Mouse (Mus musculus): Measurements from ENCODE around the gene Pikfyve.

Pikfyve gene

DNA sequence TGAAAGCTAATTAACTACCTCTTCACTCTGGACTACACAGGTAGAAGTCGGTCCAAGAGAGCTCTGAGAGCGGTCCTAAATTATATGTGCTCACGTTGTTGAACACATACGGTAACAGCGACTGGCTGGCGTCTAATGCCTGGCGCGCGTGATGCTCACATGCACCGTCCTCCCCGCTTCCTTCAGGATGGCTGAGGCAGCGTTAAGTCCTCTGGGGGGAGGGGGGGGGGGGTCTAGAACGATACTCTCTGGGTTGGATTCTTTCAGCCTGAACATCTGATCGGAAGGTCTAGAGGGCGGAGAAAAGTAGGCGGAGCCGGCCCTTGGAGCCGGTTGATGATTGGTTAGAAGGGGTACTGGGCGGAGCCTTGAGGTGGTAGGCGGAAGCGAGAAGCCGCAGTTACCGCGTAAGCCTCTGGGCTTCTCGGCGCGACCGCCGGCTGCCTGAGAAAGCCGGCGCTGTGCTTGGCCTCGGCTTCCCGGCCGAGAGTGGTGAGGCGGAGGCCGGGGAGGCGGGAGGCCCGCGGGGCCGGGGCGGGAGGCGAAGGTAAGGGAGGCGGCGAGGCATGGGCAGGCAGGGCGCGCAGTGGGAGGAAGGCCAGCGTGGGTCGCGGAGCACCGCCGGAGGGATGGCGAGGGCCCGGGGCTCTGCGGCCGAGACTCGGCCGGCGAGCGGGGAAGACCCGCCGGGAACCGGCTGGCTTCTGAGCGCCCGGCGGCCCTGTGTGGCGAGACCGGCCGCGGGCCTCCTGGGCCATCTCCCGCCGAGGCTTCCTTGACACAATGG lies at the start of gene Pikfyve, which contains the start of gene Idh1:
Gene Pikfyve, plus strand, starts transcription at position 397 of the 787 bp plus-strand sequence.
Gene Idh1, minus strand, starts transcription at position 214 of the 787 bp plus-strand sequence.
- peak; percentile 97 for DNase-seq

DNA sequence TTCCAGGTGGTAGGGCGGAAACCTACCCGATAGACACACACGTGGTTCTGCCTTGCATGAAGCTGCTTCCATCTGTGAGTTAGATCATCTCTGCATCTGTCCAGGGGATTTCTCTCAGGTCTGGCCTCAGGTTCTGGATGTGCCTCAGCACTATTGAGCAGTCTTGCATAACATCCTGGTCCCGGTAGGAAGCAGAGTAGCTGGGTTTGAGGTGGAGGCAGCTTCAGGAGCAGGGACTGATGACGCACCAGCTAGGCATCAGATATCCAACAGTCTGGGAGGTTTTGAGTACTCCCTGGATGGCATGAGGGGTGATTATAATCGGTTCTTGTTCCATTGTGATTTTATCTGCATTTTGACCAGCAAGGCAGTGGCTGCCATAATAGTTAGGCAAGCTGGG lies 48.9 kb upstream of the Pikfyve start:
- no peak for DNase-seq

DNA sequence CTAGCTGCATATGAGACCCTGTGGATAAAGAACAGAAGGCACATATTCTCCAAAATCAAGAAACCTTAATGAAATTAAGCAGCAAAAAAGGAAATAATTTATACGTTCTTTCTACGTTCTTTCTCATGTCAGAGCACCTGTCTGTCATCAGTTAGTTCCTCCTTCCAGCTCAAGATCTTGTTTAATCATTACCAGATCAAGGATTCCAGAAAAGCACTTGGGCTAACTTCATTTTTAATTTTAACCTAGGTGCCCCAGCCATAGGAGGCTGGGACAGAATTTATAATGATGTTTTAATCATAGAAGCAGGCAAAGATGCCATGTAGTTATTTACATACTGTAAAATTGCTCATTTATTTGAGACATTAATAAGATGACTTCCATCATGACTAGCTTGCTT lies 41.7 kb upstream of the Pikfyve start:
- no peak for DNase-seq

DNA sequence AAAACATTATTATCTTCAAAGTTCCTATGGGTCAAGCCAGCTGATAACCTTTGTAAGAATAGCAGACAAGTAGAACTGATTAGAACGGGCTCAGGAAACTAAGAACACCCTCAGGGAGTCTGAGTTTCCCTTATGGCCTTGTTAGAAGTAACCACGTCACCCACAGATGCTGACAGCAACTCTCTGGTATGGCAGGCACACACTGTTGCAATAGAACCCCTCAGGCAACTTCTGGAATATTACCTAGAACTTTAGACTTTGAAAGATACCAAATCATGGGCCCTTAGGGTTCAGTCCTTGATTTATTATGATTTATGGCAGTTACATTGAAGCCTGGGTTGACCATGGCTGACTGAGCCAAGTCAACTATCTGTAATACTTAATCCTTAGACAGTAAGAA lies 39.9 kb upstream of the Pikfyve start:
- DNase-seq: no peak

DNA sequence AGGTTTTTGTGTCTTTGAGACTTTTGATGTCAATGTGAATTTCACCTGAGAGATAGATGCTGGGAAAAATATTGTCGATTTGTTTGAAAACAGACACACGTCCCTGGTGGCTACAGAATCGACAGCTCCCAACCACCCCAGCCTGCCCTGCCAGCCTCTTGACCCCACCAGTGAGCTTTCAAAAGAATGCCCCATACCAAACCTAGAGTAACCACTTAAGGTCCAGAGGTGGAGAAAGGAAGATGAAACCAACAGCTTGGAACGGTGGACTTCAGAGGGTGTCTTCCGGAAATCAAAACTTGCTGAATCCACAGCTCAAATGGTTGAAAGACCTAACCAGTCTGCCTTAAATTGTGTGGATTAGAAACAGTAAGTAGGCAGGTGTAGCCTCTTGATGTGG lies 39.2 kb upstream of the Pikfyve start:
- no peak for DNase-seq

DNA sequence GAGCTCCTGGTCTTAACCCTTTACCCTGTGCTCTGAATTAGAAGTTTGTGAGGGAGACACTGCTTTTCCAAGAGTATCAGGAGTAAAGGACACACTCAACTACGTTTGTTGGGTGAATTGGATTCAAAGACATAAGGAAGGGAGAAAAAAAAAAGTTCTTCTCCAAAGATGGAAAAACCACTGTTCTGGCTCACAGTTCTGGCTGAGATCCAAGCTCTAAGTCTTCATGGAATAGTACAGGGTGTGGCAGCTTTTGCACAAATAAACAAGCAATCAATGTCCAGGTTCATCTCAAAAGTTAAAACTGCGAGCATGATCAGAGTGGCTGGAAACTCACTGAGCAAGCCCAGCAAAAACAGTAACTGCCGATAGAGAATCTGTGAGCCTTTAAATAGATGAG lies 38.5 kb upstream of the Pikfyve start:
- DNase-seq: no peak

DNA sequence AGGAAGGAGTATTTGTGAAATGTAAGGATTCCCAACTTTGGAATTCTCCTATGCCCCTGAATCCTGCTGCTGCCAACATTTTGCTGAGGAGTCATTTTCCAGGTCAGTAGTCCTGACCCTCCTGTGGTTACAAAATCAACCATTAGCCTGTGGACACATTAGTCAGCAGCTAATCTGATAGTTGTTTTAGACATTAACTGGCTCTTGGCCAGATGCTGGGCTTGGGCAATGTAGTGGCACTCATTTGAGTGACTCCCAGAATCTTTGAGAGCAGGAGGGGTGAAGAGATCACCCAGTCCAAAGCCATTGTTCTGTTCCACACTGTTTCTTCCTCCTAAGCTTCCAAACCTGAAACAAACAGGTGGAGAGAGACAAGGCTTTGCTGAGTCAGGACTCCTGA lies 31.7 kb upstream of the Pikfyve start:
- peak; percentile 35 for DNase-seq

DNA sequence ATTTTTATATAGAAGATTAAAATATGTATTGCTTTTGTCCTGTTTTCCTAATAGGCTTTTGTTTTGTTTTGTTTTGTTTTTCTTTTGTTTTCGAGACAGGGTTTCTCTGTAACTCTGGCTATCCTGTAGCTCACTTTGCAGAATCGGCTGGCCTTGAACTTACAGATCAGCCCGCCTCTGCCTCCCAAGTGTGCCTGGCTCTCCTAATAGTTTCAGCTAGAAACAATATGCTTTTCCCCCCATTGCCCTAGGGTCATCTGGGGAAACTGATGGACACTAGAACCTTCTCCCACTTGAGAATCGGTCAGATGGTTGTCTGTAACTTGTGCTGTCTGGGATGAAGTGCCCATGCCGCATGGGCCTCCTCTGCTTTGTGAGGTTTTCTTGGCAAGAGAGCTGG lies 30.4 kb upstream of the Pikfyve start:
- no peak for DNase-seq

DNA sequence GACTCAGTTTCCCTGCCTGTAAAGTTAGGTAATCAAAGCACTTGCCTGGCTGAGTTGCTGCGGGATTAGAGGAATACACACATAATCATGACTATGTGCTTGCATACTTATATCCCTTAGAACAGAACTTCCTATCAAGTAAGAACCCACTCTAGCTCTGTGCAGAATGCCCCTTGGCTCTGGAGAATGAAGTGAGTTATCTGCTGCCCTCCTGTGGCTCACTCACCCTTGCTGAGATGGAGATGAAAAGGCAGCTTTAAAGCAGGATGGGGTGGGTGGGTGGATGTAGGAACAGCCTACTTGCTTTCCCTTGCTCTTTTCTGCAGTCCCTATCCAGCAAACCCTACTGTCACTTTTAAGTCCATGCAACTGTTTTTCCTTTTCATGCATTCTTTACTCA lies 24.3 kb upstream of the Pikfyve start:
- no peak for DNase-seq

DNA sequence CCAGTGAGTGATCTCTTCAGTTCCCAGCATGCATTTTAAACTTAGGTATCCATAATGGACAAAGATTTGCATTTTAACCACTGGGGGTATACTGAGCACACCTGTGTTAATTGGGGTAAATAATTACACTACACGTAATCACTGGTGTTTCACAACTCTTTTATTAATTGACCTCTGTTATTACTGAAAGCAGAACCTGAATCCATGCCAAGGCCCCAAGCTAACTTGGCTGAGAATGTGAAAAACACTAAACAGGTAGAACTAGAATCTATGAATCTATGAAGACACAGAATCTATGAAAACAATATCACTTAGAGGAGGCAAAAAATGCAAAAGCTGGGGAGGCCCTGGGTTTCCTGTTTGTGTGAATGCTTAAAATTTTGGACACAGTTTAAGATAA lies 19.0 kb upstream of the Pikfyve start:
- DNase-seq: no peak

DNA sequence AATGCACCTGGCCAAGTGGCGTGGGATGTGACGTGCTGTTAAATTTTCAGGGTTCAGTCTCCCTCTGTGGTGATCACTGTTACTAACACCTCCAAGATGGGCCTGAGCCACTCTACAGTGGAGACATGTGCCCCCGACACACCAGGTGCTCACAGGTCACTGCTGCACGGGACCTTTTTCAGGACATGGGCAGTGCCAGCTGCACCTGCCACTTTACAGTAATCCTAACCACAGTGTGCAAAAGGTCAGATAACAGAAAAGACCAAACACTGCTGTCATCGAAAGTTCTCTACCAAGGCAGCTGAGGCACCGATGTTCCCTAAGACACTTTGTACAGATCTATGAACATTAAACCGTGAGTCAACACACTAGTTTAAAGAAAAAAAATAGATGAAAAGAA lies 16.9 kb upstream of the Pikfyve start:
- no peak for DNase-seq

DNA sequence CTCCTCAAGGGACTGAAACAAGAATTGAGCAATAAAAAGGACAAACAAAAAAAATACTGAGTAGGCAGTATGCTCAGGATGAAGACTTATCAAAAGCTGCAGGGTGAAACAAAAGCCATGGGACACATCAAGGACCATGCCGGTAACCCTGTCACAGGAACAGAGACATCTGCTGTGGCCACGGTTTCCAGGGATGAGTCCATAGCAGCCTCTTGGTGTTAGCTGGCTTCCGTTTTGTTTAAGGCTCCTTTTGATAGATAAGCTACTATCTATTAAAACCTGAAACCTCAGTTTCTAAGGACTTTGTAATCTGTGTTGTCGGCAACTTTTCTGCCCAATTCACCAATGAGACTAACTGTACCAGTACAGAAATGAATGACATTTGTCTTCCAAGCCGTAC lies 16.5 kb upstream of the Pikfyve start:
- DNase-seq: no peak

DNA sequence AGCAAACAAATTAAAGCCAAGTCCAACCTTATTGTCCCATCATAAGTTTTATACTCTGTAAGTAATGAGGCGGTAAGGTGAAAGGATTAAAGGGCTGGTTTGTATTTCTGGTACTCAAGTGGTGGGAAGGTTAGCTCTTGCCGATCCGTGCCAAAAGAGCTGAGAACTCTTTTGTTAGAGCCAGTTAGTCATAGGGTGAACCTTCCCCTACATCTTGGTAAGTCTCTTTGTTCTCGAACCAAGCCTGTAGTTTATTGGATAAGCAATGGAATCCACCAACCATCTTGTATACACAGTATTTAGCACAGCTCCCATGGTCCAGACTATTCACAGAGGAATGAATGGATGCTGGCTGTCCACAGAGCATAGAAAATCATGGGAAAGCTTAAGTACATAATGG lies 14.9 kb upstream of the Pikfyve start:
- no peak for DNase-seq

DNA sequence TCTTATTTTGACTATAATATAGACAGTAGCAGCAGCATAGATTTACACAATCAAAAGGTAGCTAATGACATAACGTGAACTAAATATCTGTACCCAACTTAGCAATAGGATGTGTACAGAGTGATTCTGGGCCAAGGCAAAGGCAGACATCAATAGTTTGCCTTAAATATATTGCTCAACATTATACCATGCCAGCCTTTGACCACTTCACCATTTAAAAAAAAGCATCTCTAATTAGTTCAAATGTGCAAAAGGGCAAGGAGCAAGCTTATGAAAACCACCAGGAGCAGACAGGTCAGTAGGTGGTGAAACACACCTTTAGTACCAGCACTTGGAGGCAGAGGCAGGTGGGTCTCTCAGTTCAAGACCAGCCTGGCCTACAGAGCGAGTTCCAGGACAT lies 12.8 kb upstream of the Pikfyve start:
- DNase-seq: no peak

DNA sequence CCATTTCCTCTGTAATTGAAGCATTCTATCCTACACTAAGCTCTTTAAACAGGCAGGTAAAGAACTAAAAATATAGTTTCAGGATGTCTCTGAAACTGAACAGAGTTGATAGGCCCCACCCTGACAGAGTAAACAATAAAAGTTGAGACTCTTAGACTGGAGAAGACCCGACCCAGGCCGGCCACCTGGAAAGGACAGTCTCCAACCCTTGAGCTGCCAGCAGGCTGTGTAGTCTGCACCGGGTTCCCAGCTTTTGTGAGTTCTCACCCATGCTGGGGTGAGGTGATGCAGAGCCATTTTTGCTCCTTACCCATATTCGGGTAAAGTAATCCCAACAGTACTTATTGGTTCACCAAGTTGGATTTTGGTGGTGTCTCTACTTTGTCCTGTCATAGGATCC lies 10.3 kb upstream of the Pikfyve start:
- no peak for DNase-seq

DNA sequence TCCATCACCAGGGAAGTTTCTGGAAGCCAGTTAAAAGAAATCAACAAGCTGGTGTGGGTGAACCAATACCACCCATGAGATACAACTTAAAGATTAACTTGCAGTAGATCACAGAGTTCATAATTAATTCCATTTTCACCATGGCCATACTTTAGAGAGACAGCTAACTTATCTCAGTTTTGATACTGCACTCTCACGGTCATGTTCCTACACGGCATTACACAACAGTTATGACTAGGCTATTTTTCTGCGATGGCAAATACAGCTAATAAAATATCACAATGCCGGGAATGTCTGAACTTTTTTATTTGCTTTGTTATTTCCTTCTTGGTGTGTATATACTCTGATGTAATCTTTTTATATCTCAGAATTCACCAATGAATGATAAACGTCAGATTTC lies 9.6 kb upstream of the Pikfyve start:
- no peak for DNase-seq

DNA sequence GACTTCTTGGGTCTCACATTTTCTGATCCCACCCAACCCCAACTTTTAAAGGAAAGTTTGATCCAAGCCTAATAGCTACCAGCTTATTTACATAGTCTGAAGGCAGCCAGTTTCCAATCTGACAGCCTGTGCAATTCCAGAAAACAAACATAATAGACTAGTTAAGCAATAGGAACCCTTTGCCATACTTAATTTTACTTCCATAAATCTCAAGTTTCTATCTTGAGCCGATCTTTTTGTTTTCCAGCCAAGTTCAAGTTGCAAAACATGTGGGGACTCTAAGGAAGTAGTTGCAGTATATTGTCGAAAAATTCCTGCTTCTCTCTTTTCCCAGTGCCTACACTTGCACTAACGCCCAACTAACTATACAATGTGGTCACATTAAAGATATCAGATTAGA lies 9.0 kb upstream of the Pikfyve start:
- no peak for DNase-seq

DNA sequence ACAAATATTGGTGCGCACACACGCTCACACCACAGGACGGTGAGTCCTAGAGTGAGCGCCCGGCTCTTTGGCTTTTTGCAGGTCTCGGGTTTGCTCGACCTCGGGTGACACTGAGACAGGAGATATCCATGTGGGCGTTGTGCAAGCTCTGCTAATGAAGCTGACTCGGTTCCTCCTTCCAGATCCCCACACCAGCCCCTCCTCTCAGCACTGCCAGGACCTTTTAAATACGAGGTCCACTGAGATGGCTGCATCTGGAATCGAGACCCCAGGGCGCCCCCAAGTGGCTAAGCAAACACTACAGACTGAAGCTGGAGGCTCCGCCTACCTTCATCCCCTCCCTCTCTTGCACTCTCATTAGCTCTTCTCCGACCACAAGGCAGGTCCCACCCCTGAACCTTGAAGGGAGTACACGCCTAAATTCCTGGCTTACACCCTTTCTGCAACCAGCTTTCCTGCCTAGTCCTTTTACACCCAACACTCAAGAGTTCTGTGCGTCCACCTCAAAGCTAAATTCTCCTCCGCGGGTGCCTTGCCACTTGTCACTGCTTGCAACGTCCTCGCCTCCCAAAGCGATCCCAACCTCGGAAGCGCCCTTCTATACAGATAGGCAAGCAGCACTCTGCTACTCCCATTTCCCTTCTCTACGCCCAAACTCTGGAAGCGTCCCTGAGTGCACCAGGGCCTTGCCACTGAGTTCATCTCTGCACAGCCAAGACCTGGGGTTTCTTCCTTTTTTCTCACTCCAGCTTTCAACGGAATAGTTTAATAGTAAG lies 8.2 kb upstream of the Pikfyve start:
- DNase-seq: peak; percentile 95

DNA sequence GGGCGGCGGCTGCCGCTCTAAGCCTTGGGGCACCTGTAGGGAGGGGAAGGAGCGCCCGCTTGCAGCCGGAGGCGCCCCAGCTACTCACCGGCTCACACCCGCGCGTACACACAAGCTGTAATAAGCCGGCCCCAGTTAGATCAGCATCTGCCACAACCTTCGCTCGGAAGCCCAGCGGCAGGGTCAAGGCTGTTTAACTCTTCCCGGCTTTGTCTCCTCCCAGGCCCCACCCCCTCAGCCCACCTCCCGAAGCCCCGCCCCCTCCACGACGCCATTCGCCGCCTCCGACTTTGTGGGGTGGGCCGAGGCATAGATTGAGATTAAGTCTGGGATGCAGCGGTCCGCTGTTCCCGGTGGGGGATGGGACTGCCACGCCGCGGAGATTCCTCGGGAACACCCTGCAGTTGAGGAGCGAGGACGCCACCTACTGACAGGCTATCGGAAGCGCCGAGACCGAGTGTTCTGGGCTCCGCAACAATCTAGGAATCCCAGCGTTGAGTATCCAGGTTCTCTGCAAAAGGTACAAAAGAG lies 7.5 kb upstream of the Pikfyve start:
- peak; percentile 99 for DNase-seq

DNA sequence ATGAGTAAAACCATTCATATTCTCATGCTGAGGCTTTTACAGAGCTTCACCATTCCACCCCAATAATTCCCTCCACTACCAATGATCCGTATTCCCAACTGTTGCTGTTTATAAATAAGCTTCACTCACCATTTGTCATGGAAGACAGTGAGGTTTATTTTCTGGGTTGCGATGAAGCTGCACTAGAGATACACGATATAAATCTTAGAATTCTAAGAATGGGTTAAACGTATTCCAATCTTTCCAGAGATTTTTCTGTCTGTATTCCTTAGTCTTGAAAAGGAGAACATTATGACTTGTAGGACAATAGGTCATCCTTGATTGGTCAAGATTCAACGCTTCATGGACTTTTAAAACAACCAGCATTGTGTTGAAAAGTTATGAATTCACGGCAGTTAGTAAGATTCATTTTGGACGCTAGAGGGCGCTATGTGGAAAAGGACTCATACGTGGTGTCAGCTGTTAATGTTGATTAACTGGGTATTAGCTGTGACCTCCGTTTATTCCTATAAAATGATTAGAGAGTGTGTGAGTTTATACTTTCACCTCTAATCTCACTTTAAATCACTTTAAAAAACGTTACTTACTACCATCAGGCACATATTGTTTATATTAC lies 6.7 kb upstream of the Pikfyve start:
- DNase-seq: peak; percentile 83

DNA sequence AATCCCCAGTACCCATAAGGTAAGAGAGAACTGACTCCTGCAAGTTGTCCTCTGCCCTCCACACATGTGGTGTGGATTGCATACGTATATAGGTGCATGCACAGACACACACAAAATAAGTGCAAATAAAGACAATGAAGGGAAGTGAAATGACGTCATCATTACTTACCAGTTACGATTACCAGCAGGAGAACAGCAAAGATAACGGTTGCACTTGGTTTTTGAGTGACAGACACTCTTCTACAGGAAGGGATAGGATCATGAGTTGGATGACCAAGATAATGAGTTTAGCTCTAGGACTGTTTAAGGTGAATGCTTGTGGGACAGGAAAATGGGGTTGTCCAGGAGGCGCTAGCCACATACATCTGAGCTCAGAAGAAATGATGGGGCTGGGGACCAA lies 5.0 kb upstream of the Pikfyve start:
- DNase-seq: no peak

DNA sequence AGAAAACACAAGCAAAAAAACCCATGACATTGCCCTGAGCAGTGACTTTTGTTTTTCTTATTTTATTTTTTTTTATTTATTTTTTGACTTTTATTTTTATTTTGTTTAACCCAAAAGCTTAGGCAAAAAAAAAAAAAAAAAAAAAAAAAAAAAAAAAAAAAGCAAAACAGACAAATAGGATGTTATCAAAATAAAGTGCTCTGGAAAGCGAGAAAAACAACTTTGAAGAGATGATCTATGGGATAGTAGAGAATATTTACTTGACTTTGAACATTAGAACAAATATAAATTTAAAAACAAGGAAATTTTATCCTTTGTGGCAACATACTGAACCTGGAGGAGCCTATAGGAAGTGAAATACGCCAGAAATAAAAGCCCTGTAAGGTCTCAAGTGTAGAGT lies 2.5 kb upstream of the Pikfyve start:
- no peak for DNase-seq

DNA sequence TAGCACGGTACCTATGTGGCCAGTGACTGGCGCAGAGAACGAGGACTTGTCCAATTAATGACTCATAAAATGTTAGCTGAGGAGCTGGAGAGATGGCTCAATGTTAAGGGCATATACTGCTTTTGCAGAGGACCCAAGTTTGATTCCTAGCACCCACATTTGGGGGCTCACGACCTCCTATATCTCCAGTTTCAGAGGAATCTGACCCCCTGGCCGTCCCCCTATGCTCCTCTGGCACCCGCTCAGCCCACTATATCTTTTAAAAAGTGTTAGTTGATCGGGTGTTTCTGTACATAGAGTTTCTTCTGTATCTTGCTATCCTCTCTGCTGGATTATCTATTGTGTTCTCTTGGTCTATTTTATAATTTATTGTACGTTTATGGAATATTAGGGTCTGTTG lies 1.5 kb upstream of the Pikfyve start:
- no peak for DNase-seq
